Mouse (Mus musculus): ENCODE data around the gene Prr3. TPM values are rescaled to one million over a fixed set of nuclear protein-coding genes. Genes with fewer than 3 reads are reported as not detected.
"Not testable (repeated sequence)": the region's sequence is repeated elsewhere in the genome, so short reads cannot be mapped to it uniquely, and the experiment has no call there.

The Prr3 gene
- total RNA-seq, 2 experiments from 2014 or later = 2.6 to 3.9 TPM

DNA sequence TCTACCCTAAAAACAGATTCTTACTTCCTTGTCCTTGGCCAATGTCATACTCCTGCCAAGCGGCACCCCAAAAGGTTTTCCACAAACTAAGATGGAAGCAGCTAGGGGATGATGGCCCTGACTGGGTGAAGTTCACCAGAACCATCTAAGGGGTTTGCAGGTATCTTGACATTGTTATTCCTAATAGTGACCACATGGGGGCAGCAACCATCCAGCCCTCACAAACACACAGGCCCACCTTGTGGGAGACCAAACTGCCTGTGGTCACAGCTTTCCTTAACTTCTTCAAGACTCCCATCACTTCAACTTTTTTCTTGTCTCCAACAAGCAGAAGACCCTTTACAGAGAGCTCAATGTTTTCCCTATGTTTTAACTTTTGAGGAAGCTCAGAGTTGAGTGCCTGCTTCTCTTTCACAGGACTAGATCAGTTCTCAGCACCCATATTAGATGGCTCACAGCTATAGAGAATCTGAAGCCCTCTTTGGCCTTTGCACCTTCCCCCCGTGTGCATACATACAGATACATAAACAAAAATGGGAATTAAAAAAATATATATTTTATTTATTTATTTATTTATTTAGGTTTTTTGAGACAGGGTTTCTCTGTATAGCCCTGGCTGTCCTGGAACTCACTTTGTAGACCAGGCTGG, 42.2 kb downstream of the Prr3 start:
- DNase-seq = no peak

DNA sequence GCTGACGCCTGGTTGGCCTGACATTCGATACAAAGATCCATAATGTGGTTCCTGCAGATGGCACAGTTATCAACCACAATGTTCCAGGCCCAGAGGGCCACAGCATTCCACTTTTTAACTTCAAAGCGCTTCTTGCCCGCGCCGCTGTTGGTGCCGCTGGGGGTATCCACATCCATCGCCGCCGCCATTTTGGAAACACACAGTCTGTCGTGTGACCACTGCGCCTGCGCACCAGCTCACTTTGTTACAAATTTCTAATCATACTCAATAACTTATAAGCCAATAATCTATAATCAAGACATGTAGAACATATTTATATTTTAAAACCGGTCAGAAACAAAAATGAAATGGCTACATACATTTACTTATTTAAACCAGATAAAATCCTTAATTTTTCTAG, 44.3 kb downstream of the Prr3 start:
- not testable (repeated sequence) for DNase-seq

DNA sequence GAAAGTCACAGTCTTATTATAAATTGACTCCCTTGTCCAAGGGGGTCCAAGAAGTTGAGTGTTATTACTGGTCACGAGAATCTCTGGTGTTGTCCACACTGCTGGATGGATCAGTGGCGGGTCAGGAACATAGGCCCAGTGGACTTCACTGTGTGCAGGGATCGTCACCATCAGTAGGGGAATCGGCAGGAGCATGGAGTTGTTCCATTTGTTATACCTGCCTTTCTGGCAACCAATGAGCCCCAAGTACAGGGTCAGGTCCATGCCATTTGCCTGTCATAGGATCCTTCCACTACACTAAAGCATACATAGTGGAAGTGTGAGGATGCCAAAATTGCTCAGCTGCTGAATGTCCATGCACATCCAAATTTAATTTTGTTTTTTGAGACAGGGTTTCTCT, 47.4 kb downstream of the Prr3 start:
- no peak for DNase-seq

DNA sequence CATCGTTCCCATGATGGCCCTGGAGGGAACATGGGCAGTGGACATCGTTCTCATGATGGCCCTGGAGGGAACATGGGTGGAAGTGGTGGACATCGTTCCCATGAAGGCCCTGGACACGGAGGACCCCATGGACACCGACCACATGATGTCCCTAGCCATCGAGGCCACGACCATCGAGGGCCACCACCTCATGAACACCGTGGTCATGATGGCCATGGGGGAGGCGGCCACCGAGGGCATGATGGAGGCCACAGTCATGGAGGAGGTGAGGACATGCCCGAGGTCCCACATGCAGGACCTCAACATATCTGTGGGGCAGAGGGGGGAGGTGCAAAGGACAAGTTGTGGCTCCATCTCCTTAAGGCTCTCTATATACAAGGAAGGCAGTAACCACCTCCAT, 49.4 kb downstream of the Prr3 start:
- DNase-seq = no peak

DNA sequence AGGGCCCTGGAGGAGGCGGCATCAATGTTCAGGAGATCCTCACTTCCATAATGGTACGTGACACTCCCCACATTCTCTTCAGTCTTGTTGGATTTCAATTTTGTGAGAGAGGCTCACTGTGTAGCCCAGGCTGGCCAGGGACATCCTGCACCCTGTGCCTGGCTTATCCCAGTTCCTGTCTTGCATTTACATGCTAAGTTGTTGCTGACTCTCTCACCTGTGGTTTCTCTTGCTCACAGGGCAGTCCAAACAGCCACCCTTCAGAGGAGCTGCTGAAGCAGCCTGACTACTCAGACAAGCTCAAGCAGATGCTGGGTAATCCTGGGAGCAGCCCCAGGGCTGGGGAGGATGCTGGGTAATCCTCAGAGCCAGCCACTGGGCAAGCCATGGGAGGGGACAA, 50.5 kb downstream of the Prr3 start:
- no peak for DNase-seq

DNA sequence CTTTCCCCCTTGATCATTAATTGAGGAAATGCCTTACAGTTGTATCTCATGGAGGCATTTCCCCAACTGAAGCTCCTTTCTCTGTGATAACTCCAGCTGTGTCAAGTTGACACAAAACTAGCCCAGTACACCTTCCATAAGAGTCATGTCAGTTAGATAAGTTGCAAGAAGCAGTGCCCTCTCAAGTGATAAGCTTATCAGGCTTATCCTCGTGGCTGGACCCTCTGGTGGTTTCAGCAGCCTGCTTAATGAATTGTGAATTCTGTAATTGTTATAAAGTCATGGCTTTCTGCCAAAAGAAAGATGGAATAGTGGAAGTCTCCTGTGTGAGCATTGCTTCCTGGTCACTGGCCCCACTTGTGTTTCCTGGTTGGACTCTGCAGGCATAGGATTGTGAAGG, 52.6 kb downstream of the Prr3 start:
- DNase-seq = no peak

DNA sequence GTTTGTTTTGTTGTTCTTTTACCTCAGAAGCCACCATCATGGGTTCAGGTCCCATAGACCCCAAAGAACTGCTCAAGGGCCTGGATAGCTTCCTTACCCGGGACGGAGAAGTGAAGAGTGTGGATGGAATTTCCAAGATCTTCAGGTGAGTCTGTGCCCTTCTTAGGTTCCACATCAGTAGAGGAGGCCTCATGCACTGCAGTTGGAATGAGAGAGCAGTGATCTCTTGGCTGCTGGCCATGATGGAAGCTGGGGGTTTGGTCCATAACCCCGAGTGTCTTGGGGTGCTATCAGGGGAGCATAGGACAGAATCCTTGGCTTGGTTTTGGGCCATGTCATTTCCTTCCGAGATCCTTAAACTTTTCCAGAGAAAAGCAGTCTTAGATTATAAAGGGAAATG, 56.8 kb downstream of the Prr3 start:
- no peak for DNase-seq

DNA sequence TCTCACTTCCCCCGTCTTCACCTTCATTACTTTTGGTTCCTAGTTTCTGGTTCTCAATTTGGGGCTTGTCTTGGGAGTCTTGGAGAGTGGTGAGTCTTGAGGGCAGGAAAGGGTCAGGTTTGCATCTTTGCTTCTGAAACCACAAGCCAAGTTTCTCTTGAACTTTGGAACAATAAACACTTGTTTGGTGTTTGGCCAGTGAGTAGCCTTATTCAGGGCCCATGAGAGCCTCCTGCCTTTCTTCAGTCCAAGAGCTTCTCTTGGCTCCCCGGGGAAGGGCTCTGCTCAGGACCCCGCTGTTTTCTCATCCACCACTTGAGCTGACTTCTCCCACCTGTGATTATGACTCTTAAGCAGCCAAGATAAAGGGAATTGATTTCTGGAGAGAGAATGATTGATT, 57.5 kb downstream of the Prr3 start:
- DNase-seq = no peak

Small RNA genes lying within 50 kb of the gene (microRNA-seq; reads per million reads assigned to microRNA genes)
- 5.2 to 18.5 reads per million in 2 experiments for gene Mir877 (ENCODE audit: borderline replicate concordance in 2 of 2)

Other genes starting within 250 kb of the Prr3 start
- gene Ier3, start 158.6 kb downstream of the Prr3 start, total RNA-seq (2021) = 1 to 10 TPM; 4.0 to 4.5 TPM
- gene Flot1, start 157.0 kb downstream of the Prr3 start, total RNA-seq (2021) = 10 to 100 TPM; 41.0 to 46.3 TPM
- 10 to 100 TPM; 39.2 to 54.5 TPM for gene Tubb5, start 141.9 kb downstream of the Prr3 start, total RNA-seq (2021)
- gene Mdc1, start 138.7 kb downstream of the Prr3 start, total RNA-seq (2021) = 1 to 10 TPM; 3.7 to 5.2 TPM
- gene Nrm, start 118.9 kb downstream of the Prr3 start, total RNA-seq (2021) = 1 to 10 TPM in 1 of 2 experiments, under 1 TPM in 1; 0.74 to 1.6 TPM
- gene Ppp1r18, start 114.6 kb downstream of the Prr3 start, total RNA-seq (2021) = 1 to 10 TPM; 4.8 to 8.0 TPM
- 10 to 100 TPM; 14.8 to 15.2 TPM for gene Dhx16, start 100.4 kb downstream of the Prr3 start, total RNA-seq (2021)
- 10 to 100 TPM; 62.4 to 86.6 TPM for gene 2310061I04Rik, start 82.8 kb downstream of the Prr3 start, total RNA-seq (2021)
- gene Atat1, start 70.2 kb downstream of the Prr3 start, total RNA-seq (2021) = 1 to 10 TPM; 3.0 to 4.6 TPM
- 10 to 100 TPM; 52.8 to 59.6 TPM for gene Mrps18b, start 63.8 kb downstream of the Prr3 start, total RNA-seq (2021)
- gene Ppp1r10, start 63.8 kb downstream of the Prr3 start, total RNA-seq (2021) = 10 to 100 TPM; 17.7 to 25.5 TPM
- gene Abcf1, start 10.5 kb downstream of the Prr3 start, total RNA-seq (2021) = 10 to 100 TPM; 64.6 to 68.1 TPM
- gene Gnl1, start 385 bp downstream of the Prr3 start, total RNA-seq (2021) = 10 to 100 TPM; 14.7 to 16.1 TPM
- gene H2-T24, start 40.3 kb upstream of the Prr3 start, total RNA-seq (2021) = 1 to 10 TPM; 1.6 to 1.7 TPM
- 1 to 10 TPM; 6.2 to 8.7 TPM for gene H2-T23, start 52.6 kb upstream of the Prr3 start, total RNA-seq (2021)
- 1 to 10 TPM; 5.8 to 7.2 TPM for gene H2-T22, start 62.5 kb upstream of the Prr3 start, total RNA-seq (2021)
- gene Gm6034, start 62.7 kb upstream of the Prr3 start, total RNA-seq (2021) = not detected
- 1 to 10 TPM; 1.3 to 2.4 TPM for gene Gm11127, start 78.1 kb upstream of the Prr3 start, total RNA-seq (2021)
- not detected for gene Gm19684, start 141.4 kb upstream of the Prr3 start, total RNA-seq (2021)
- not detected for gene Gm7030, start 149.2 kb upstream of the Prr3 start, total RNA-seq (2021)
- not detected for gene Gm8909, start 188.3 kb upstream of the Prr3 start, total RNA-seq (2021)
- gene H2-T3, start 210.1 kb upstream of the Prr3 start, total RNA-seq (2021) = not detected

All from gastrocnemius, postnatal 25 days (tissue).